Mouse (Mus musculus): Measurements from ENCODE around the gene Sarm1. TPM values are rescaled to one million over a fixed set of nuclear protein-coding genes. Genes with fewer than 3 reads are reported as not detected.
"Not testable (repeated sequence)": the region's sequence is repeated elsewhere in the genome, so short reads cannot be mapped to it uniquely, and the experiment has no call there.

Sarm1 gene
- 2.3 and 2.5 TPM in 2 replicates for polyA plus RNA-seq (2016; fragmentation: Nextera tagmentation; extraction: Ambion mirVana)

DNA sequence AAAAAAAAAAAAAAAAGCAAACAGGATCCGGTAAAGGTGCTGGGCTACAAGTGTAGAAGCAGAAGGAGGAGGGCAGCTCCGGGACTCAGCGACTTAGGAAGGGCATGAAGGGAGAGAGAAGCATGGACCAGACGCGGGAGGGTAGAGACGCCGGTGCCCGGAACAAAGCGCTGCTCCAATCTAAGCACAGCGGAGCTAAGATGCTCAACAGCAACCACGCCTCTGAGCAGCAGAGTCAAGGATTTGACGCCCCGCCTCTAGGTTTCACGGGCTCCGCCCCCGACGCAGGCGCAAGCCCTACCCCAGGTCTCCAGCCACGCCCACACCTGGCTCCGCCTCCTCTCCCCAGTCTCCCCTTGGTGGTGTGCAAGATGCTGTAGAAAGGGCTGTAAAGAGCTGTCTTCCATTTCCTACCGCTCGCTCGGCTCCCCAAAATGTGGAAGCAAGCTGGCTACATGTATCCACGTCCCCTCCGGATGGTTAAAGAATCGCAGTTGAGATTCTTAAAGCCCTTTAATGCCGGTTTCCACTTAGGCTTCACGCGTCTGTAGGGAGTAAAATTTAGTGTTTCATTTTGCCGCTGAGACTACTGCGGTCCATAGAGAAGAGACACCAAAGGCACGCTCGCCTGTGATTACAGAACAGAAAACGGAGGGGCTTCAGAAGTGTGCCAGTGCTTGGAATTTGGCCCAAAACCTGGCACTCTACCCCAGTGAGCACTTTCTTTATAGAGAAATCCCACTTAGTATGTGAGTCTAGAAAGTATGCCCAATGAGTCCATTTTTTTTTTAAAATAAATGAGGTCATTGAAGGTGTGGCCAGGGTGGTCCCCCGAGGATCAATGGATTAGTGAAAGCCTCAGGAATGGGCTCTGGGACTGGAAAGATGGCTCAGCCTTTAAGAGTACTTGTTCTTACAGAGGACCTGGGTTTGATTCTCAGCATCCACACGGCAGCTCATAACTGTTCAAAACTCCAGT lies at the start of gene Sarm1:
Sarm1 (minus strand) TSS at position 211 of the 979 bp plus-strand sequence.
- H3K4me1 ChIP-seq: peaks cover 16% of the 10 kb centered on the region
- 4% methylated on average over 36 of the region's 36 CpGs for WGBS

DNA sequence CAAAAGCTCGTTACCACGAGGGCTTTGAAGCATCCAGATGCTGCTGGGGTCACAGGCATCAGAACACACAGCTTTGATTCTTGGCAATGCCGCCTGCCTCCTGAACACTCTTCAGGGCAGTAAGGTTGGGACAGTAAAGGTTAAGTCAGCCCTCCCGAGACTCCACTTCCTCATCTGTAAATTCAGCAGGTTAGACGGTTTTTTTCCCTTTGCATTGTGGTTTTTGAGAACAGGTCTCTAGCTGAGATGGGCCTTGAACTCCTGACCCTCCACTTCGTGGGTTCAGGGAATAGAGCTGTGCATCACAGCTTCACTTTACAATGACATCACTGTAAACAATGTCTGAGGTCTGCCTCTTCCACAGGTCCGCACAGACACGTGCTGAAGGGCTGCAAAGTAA lies 47.6 kb upstream of the Sarm1 start:
- Histone ChIP-seq H3K27me3 (ENCODE audit: low read depth, poor library complexity, severe bottlenecking) (no peaks in the 10 kb centered on the region), H3K36me3 (peaks cover 65% of the 10 kb centered on the region), H3K9me3 (replicated peaks) (no peaks in the 10 kb centered on the region), H3K4me1 (peaks cover 24% of the 10 kb centered on the region), H3K27ac (no peak overlapping the region), H3K4me3 (no peak overlapping the region)
- WGBS: 72% methylated on average over 8 of the region's 8 CpGs
- DNase-seq (ENCODE audit: low spot score): no peak

More for the DNA sequence above, at the start of gene Sarm1:
- Histone ChIP-seq H3K27ac (peak within 1 kb of the TSS; percentile 53; the same call in 1 of the 2 replicates), H3K9me3 (replicated peaks) (no peaks in the 10 kb centered on the region), H3K4me3 (peak within 1 kb of the TSS; percentile 76), H3K27me3 (ENCODE audit: low read depth, poor library complexity, severe bottlenecking) (peaks cover 80% of the 10 kb centered on the region), H3K36me3 (no peaks in the 10 kb centered on the region)
- DNase-seq (ENCODE audit: low spot score): peak; percentile 94

DNA sequence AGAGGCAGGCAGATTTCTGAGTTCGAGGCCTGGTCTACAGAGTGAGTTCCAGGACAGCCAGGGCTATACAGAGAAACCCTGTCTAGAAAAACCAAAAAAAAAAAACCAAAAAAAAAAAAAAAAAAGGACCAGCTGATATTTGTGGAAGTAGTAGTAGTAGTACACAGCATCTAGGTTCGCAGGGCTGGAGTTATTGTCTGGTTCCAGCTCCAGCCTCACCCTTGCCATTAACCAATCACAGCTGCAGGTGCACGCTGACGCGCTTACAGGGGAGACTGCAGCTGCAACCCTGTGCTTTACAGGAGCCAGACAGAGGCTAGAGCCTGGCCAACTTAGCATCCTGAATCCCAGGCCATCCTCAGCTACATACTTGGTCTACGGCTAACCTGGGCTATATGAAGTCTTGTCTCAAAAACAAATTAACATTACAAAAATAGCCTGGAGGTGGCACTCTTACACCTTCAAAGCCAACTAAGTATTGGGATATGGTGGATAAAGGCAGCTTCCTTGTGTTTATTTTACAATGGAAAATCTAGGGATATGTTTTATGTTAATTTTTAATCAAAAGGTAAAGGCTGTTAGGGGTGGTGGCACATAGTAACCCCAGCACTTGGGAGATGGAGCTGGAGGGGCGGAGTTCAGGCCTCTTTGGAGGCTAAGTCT lies 47.0 kb upstream of the Sarm1 start:
- Histone ChIP-seq H3K4me1 (peaks cover 20% of the 10 kb centered on the region), H3K27ac (no peak overlapping the region), H3K9me3 (replicated peaks) (no peaks in the 10 kb centered on the region), H3K27me3 (ENCODE audit: low read depth, poor library complexity, severe bottlenecking) (no peaks in the 10 kb centered on the region), H3K36me3 (peaks cover 71% of the 10 kb centered on the region), H3K4me3 (no peak overlapping the region)
- no peak for DNase-seq (ENCODE audit: low spot score)
- WGBS: 93% methylated on average over 7 of the region's 7 CpGs

DNA sequence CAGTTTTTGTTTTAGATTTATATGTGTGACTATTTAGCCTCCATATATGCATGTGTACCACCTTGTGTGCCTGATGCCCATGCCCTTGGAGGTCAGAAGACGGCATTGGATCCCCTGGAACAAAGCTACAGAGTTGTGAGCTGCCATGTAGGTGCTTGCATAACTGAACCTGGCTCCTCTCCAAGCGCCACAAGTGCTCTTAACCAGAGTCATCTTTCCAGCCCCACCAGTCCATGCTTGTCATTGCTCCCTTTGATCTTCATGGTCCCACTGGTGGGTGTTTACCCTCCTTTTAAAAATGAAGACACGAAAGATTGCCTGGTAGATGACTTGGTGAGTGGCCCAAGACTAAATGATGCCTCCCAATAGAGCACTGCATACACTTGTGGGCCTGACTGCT lies 42.8 kb upstream of the Sarm1 start:
- 80% methylated on average over 3 of the region's 3 CpGs for WGBS
- H3K36me3 ChIP-seq: peaks cover 68% of the 10 kb centered on the region
- DNase-seq (ENCODE audit: low spot score): no peak

DNA sequence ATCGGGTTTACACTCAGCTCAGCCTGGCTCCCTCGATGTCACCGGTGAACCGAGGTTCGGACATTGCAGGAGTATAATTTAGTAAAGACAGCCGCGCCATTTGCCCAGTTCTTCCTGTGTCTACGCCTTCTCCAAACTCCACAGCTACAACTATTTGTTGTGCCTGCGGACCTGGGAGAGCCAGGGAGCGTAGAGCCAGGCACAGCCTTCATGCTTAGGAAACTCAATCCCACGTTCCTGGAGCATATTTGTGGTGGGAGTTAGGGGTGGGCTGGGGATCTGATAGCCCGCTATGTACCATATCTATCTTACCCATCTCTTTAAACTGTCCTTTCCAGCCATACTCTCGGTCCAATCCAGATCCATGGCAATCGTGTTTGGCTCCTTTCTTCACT lies 39.1 kb upstream of the Sarm1 start:
- Histone ChIP-seq H3K9me3 (replicated peaks) (no peaks in the 10 kb centered on the region), H3K27ac (peak overlapping the region; percentile 91), H3K36me3 (peaks cover 46% of the 10 kb centered on the region), H3K4me1 (peaks cover 24% of the 10 kb centered on the region), H3K4me3 (peak overlapping the region; percentile 92), H3K27me3 (ENCODE audit: low read depth, poor library complexity, severe bottlenecking) (no peaks in the 10 kb centered on the region)
- 5% methylated on average over 14 of the region's 14 CpGs for WGBS
- no peak for DNase-seq (ENCODE audit: low spot score)

More for the DNA sequence above, 42.8 kb upstream of the Sarm1 start:
- no peaks in the 10 kb centered on the region for H3K9me3 ChIP-seq (replicated peaks)
- H3K27ac ChIP-seq: no peak overlapping the region
- H3K27me3 ChIP-seq (ENCODE audit: low read depth, poor library complexity, severe bottlenecking): no peaks in the 10 kb centered on the region
- no peak overlapping the region for H3K4me3 ChIP-seq
- H3K4me1 ChIP-seq: peaks cover 14% of the 10 kb centered on the region

DNA sequence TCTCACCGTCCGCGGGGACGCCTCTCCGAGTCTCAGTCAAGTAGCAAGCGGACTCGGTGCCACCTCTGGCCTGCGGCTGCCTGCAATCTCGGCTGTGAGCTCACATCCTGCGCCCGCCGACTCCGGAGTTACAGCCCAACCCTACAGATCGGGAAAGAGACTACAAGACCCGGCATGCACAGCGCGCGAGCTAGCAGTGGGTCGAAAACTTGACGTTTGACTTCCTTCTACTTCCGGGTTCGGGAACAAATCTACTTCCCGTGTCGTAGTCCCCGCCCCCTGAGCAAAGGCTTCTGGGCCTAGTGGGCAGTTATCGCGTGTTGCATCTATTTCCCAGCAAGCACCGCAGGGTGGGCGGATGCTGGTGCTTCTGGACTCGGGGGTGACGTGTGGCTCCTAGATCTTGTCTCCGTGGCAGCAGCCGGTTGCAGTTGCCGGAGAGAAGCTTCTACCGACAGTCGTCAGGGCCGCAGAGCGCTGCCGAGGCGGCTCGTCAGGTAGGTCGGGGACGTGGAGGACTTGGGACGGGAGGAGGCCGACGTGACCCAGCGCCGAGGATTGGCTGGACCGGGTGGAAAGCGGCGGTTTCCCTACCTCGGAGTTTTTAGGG lies 38.6 kb upstream of the Sarm1 start, which contains the start of the genes Tnfaip1 and Ift20:
Tnfaip1 (minus strand) TSS at position 253 of the 610 bp plus-strand sequence.
Ift20 (plus strand) TSS at position 282 of the 610 bp plus-strand sequence.
- Histone ChIP-seq H3K36me3 (peaks cover 45% of the 10 kb centered on the region), H3K27ac (peak within 1 kb of the TSS; percentile 91)

DNA sequence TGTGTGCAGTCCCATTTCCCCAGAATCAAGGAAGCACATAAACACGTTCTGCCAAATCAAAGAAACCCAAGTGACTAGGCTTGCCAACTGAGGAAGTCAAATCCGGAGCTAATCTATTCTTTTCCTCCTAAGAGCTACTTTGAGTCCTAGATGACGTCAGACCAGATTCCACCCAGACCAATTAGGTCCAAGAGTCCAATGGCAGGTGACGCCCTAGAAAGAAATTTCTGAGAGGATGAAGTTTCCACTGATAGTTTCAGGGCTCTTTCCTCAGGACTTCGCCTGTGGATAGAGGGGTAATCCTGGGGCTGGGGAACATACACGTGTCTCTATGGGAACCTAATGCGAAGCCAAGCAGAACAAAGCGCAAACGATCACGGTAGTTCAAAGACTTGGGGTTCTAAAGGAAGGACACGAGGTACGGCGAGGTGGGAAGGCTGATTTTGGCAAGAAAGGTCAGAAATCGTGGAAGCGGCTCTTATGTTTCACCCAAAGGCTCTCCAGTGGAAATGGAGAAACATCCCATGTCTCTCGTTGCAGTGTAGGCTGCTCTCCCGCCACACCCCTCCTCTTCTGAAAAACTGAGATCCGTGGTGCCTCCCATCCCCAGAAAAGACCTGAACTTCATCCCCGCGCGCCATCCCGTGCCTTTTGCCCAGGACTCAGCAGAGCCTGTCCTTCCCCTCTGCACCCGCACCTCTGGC lies 38.0 kb upstream of the Sarm1 start:
- no peak for DNase-seq (ENCODE audit: low spot score)
- under 1% methylated on average over 23 of the region's 23 CpGs for WGBS

More for the DNA sequence above, 38.6 kb upstream of the Sarm1 start, which contains the start of the genes Tnfaip1 and Ift20:
- DNase-seq (ENCODE audit: low spot score): peak; percentile 94
- no peaks in the 10 kb centered on the region for H3K27me3 ChIP-seq (ENCODE audit: low read depth, poor library complexity, severe bottlenecking)
- H3K9me3 ChIP-seq (replicated peaks): no peaks in the 10 kb centered on the region
- peak within 1 kb of the TSS; percentile 92 for H3K4me3 ChIP-seq
- under 1% methylated on average over 52 of the region's 52 CpGs for WGBS
- peaks cover 24% of the 10 kb centered on the region for H3K4me1 ChIP-seq

DNA sequence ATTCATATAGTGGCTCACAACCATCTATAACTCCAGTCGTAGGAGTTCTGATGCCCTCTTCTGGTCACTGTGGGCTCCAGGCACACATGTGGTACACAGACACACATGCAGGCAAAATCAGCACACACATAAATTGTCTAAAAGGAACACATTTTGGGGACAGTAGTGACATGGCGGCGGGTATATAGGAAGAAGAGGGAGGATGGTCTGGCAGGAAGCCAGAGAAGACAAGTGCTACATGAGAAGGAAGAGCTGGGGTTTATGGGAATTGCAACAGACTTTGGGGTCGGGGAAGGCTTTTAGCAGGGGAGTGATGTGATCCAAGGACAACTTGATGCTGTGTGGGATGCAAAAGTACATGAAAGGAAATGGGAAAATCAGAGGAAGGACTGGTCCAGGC lies 37.0 kb upstream of the Sarm1 start:
- WGBS: 93% methylated on average over 4 of the region's 4 CpGs
- Histone ChIP-seq H3K27ac (no peak overlapping the region), H3K4me3 (peak overlapping the region; percentile 92), H3K9me3 (replicated peaks) (no peaks in the 10 kb centered on the region), H3K36me3 (peaks cover 45% of the 10 kb centered on the region), H3K27me3 (ENCODE audit: low read depth, poor library complexity, severe bottlenecking) (no peaks in the 10 kb centered on the region), H3K4me1 (peaks cover 24% of the 10 kb centered on the region)
- no peak for DNase-seq (ENCODE audit: low spot score)

More for the DNA sequence above, 38.0 kb upstream of the Sarm1 start:
- H3K27ac ChIP-seq: peak overlapping the region; percentile 91
- H3K4me3 ChIP-seq: peak overlapping the region; percentile 92
- H3K36me3 ChIP-seq: peaks cover 45% of the 10 kb centered on the region
- H3K27me3 ChIP-seq (ENCODE audit: low read depth, poor library complexity, severe bottlenecking): no peaks in the 10 kb centered on the region
- H3K9me3 ChIP-seq (replicated peaks): no peaks in the 10 kb centered on the region
- H3K4me1 ChIP-seq: peaks cover 24% of the 10 kb centered on the region

DNA sequence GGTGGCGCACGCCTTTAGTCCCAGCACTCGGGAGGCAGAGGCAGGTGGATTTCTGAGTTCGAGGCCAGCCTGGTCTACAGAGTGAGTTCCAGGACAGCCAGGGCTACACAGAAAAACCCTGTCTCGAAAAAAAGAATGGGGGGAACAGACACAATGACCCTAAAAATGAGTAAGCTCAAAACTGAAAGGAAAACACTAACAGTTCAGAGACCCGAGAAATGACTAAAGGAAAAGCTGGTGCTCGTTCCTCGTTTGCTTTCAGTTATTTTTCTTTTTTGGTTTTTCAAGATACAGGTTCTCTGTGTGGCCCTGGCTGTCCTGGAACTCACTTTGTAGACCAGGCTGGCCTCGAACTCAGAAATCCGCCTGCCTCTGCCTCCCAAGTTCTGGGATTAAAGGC lies 34.0 kb upstream of the Sarm1 start:
- Histone ChIP-seq H3K4me1 (peaks cover 11% of the 10 kb centered on the region), H3K36me3 (peaks cover 63% of the 10 kb centered on the region)
- WGBS: 92% methylated on average over 10 of the region's 10 CpGs
- H3K27me3 ChIP-seq (ENCODE audit: low read depth, poor library complexity, severe bottlenecking); H3K4me3 ChIP-seq; H3K9me3 ChIP-seq (replicated peaks); H3K27ac ChIP-seq; DNase-seq (ENCODE audit: low spot score): not testable (repeated sequence)

DNA sequence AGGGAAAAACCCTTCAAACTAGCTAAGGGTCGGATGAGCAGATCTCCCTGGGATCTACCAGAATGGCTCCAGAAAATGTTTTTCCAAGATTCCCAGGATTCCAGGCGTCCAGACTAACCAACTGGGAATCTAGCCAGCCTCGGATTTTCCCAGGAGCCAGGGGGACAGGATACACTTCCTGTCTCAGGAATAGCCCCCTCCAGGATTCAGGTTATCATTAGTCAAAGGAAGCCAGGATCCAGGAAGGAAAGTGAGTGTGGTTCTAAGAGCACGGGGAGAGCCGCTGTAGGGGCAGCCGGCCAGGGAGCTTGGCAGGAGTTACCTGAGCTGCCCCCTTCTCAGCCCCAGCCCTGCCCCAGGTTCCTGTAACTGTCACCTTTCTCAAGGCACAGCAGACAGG lies 33.5 kb upstream of the Sarm1 start:
- H3K9me3 ChIP-seq (replicated peaks): no peaks in the 10 kb centered on the region
- H3K4me1 ChIP-seq: peaks cover 11% of the 10 kb centered on the region
- H3K4me3 ChIP-seq: no peak overlapping the region
- peaks cover 67% of the 10 kb centered on the region for H3K36me3 ChIP-seq
- DNase-seq (ENCODE audit: low spot score): no peak
- H3K27ac ChIP-seq: no peak overlapping the region
- 88% methylated on average over 6 of the region's 6 CpGs for WGBS
- no peaks in the 10 kb centered on the region for H3K27me3 ChIP-seq (ENCODE audit: low read depth, poor library complexity, severe bottlenecking)

DNA sequence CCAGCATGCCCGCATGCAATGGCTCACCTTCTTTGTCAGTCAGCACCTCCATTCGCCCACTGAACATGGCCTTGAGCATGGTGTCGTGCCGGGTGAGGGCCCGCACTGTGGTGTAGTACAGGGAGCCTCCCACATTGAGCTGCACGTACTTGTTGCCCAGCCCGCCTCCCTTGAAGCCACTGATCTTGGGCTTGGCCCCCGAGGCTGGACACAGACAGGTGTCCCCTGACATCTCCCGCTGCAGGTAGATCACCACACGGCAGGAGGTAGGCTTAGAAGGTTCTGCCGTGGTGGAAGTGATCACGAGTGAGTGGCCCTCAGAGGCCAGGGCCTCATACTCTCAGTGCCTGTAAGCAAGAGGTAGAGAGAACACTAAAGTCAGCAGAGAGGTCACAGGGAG lies 32.4 kb upstream of the Sarm1 start:
- Histone ChIP-seq H3K4me3 (no peak overlapping the region), H3K27ac (no peak overlapping the region), H3K9me3 (replicated peaks) (no peaks in the 10 kb centered on the region), H3K27me3 (ENCODE audit: low read depth, poor library complexity, severe bottlenecking) (no peaks in the 10 kb centered on the region), H3K4me1 (peaks cover 7% of the 10 kb centered on the region), H3K36me3 (peaks cover 78% of the 10 kb centered on the region)
- DNase-seq (ENCODE audit: low spot score): no peak
- WGBS: 90% methylated on average over 12 of the region's 12 CpGs

DNA sequence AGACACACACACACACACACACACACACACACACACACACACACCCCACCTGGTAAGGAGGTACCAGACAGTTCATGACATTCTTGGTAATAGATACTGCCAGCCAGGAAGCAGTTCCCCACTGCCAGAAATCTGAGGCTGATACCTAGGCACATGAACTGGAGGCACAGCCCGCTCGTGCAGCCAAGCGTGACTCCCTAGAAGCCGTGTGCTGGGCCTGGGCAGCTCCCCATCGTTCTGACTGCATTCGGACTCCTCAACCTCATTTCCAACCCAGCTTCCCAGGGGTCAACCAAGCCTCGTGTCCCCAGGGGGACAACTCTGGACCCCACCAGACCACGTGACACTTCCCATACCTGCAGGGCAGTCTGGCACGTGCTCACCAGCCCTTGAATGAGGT lies 31.2 kb upstream of the Sarm1 start:
- Histone ChIP-seq H3K9me3 (replicated peaks) (no peaks in the 10 kb centered on the region), H3K4me1 (no peaks in the 10 kb centered on the region), H3K27ac (no peak overlapping the region), H3K36me3 (peaks cover 87% of the 10 kb centered on the region), H3K4me3 (no peak overlapping the region), H3K27me3 (ENCODE audit: low read depth, poor library complexity, severe bottlenecking) (no peaks in the 10 kb centered on the region)
- WGBS: 89% methylated on average over 9 of the region's 9 CpGs
- no peak for DNase-seq (ENCODE audit: low spot score)
